In the genomic region with DNA sequence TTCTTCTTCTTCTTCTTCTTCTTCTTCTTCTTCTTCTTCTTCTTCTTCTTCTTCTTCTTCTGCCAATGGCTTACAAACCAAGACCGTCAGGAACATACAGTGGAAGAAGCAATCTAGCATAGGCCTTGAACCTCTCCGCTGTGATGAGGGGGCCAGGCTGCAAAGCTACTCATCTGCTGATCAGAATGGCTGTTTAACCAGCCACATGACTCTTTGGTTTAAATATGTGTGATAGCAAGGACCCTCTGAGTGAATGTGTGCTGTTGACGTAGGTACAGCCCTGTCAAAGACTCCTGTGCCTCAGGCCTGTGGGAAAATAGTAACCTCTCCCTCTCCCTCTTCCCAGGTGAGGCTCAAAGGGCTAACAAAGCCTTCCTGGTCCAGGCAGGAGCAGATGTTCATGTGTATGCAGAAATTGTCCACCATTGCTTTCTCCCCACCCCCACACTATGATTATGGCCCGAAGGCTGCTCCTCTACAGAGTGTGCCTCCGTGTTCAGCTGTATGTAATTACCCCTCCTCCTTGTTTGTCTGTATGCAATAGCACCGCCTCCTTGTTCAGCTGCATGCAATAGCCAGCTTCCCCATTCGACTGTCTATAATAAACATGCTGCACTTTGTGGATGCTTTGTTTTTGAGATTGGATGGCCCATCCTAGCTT, we compare ENCODE assay signal across 12 mouse cellular contexts. TPM values are rescaled to one million over a fixed set of nuclear protein-coding genes. Genes with fewer than 3 reads are reported as not detected.
DNase-seq lines count a peak whose midpoint lies in the region; ATAC-seq lines count a peak whose summit lies in the region.
"Had no signal": no experiment of that assay in that cellular context is flagged by ENCODE, and none has a peak within 500 bp of the region (broad histone marks: within the 10 kb centered on the region; RNA-seq: fewer than 3 reads in every experiment).

No protein-coding gene starts in this region.

- H3K9me3 ChIP-seq in midbrain, embryonic 13.5 days: no peaks in the 10 kb centered on the region
- no peaks in the 10 kb centered on the region for H3K9me3 ChIP-seq in midbrain, embryonic 10.5 days (replicated peaks)
- H3K9me3 ChIP-seq in limb, embryonic 11.5 days (ENCODE audit: control insufficient read depth, low read length): no peaks in the 10 kb centered on the region

- no peaks in the 10 kb centered on the region for H3K27me3 ChIP-seq in midbrain, embryonic 13.5 days
- no peaks in the 10 kb centered on the region for H3K27me3 ChIP-seq in midbrain, embryonic 10.5 days (ENCODE audit: low read depth, poor library complexity, severe bottlenecking)
- no peaks in the 10 kb centered on the region for H3K27me3 ChIP-seq in limb, embryonic 11.5 days (ENCODE audit: control insufficient read depth, insufficient read depth, low read length)

- no peak overlapping the region for H3K4me2 ChIP-seq in midbrain, embryonic 13.5 days (replicated peaks)
- no peak overlapping the region for H3K4me2 ChIP-seq in limb, embryonic 11.5 days (ENCODE audit: low read depth, severe bottlenecking)

- no peaks in the 10 kb centered on the region for H3K36me3 ChIP-seq in midbrain, embryonic 13.5 days
- H3K36me3 ChIP-seq in midbrain, embryonic 10.5 days: no peaks in the 10 kb centered on the region
- H3K36me3 ChIP-seq in limb, embryonic 11.5 days (ENCODE audit: control insufficient read depth, insufficient read depth, low read length): no peaks in the 10 kb centered on the region

- no peak overlapping the region for H3K4me3 ChIP-seq in midbrain, embryonic 13.5 days (replicated peaks)
- no peak overlapping the region for H3K4me3 ChIP-seq in midbrain, embryonic 10.5 days
- no peak overlapping the region for H3K4me3 ChIP-seq in limb, embryonic 11.5 days (ENCODE audit: low read depth, low read length)

- H3K9ac ChIP-seq in midbrain, embryonic 13.5 days (replicated peaks): no peak overlapping the region
- no peak overlapping the region for H3K9ac ChIP-seq in limb, embryonic 11.5 days (ENCODE audit: low read length)

- 74% methylated on average over 7 of the region's 7 CpGs for WGBS in midbrain, embryonic 13.5 days
- WGBS in midbrain, embryonic 10.5 days: 81% methylated on average over 7 of the region's 7 CpGs
- 56% methylated on average over 7 of the region's 7 CpGs for WGBS in limb, embryonic 11.5 days

- DNase-seq in midbrain, embryonic 10.5 days (ENCODE audit: low spot score): no peak
- peak; percentile 23 for DNase-seq in limb, embryonic 11.5 days (ENCODE audit: low spot score)
- DNase-seq in kidney, adult 18-20 months: no peak
- no peak for DNase-seq in frontal cortex, postnatal 10 days (ENCODE audit: low spot score in 2 of 2)
- no peak for DNase-seq in gastrocnemius, postnatal 4 days (ENCODE audit: low spot score in 2 of 2)
- DNase-seq: cerebellum, adult 18-20 months; right cerebral cortex, postnatal 4 days; thymus, adult 18-20 months had no signal

- no peaks in the 10 kb centered on the region for H3K4me1 ChIP-seq in midbrain, embryonic 13.5 days (replicated peaks)
- H3K4me1 ChIP-seq in midbrain, embryonic 10.5 days: no peaks in the 10 kb centered on the region
- H3K4me1 ChIP-seq in limb, embryonic 11.5 days (ENCODE audit: control insufficient read depth, insufficient read depth, low read length): no peaks in the 10 kb centered on the region

- ATAC-seq in midbrain, embryonic 13.5 days: peak; percentile 71
- ATAC-seq in erythroblast, adult 5-6 weeks (replicated peaks; ENCODE audit: low FRiP score, poor library complexity, severe bottlenecking): 0 out of 2 replicates have a peak, but pooled peaks have one; percentile 52
- 0 out of 2 replicates have a peak, but pooled peaks have one; percentile 26 for ATAC-seq in limb, embryonic 11.5 days (ENCODE audit: insufficient number of reproducible peaks, low FRiP score, low TSS enrichment, low read depth)
- peak; percentile 96 for ATAC-seq in neutrophil, adult 5-6 weeks (ENCODE audit: extremely low read depth, insufficient number of reproducible peaks, low FRiP score, poor library complexity, severe bottlenecking)

- H3K27ac ChIP-seq in midbrain, embryonic 13.5 days: no peak overlapping the region
- H3K27ac ChIP-seq in midbrain, embryonic 10.5 days (replicated peaks): no peak overlapping the region
- no peak overlapping the region for H3K27ac ChIP-seq in limb, embryonic 11.5 days (replicated peaks; ENCODE audit: low read depth, low read length)
- H3K27ac ChIP-seq: kidney, postnatal 0 days had no signal

RNA-seq across cellular contexts. Expression of a gene that starts 6.0 kb away (rescaled TPM):
- 135 and 140 TPM in 2 replicates for polyA plus RNA-seq in midbrain, embryonic 13.5 days (2015; fragmentation: Nextera tagmentation; extraction: Ambion mirVana)
- polyA plus RNA-seq in midbrain, embryonic 10.5 days (2016; fragmentation: Nextera tagmentation; extraction: Ambion mirVana): 71.4 and 72.5 TPM in 2 replicates
- 30.9 and 35.5 TPM in 2 replicates for total RNA-seq in erythroblast, adult 5-6 weeks (2015; ENCODE audit: low replicate concordance)
- total RNA-seq in erythroblast, adult 5-6 weeks (2017; ENCODE audit: low replicate concordance): 4.3 and 9.2 TPM in 2 replicates
- polyA plus RNA-seq in limb, embryonic 11.5 days (2014; fragmentation: Nextera tagmentation; extraction: Ambion mirVana): 71.1 and 79.4 TPM in 2 replicates
- total RNA-seq in neutrophil, adult 5-6 weeks (2017): 22.7 and 23.3 TPM in 2 replicates
- 10 to 100 TPM; 57.8 to 59.2 TPM for total RNA-seq in gastrocnemius, postnatal 4 days (2021)

RNA-seq across cellular contexts. Expression of a gene that starts 7.4 kb away (rescaled TPM):
- 21.0 and 26.8 TPM in 2 replicates for polyA plus RNA-seq in midbrain, embryonic 13.5 days (2015; fragmentation: Nextera tagmentation; extraction: Ambion mirVana)
- 29.3 and 32.3 TPM in 2 replicates for polyA plus RNA-seq in midbrain, embryonic 10.5 days (2016; fragmentation: Nextera tagmentation; extraction: Ambion mirVana)
- total RNA-seq in erythroblast, adult 5-6 weeks (2015; ENCODE audit: low replicate concordance): 16.3 and 26.1 TPM in 2 replicates
- 13.4 and 18.9 TPM in 2 replicates for total RNA-seq in erythroblast, adult 5-6 weeks (2017; ENCODE audit: low replicate concordance)
- 22.0 and 22.3 TPM in 2 replicates for polyA plus RNA-seq in limb, embryonic 11.5 days (2014; fragmentation: Nextera tagmentation; extraction: Ambion mirVana)
- 23.0 and 24.1 TPM in 2 replicates for total RNA-seq in neutrophil, adult 5-6 weeks (2017)
- 10 to 100 TPM; 62.8 to 65.1 TPM for total RNA-seq in gastrocnemius, postnatal 4 days (2021)

Comparison
In these comparisons a context has a peak if more than half of its experiments do, and no peak if none do; other contexts are left out.
1. ATAC-seq: peak in every context shown above with its lines; median percentile 96 in neutrophil, adult 5-6 weeks; 71 in midbrain, embryonic 13.5 days; 52 in erythroblast, adult 5-6 weeks; 26 in limb, embryonic 11.5 days.